Mouse (Mus musculus): Measurements from ENCODE around the gene Cryab. TPM values are rescaled to one million over a fixed set of nuclear protein-coding genes. Genes with fewer than 3 reads are reported as not detected.

Cryab gene
- 0.85 TPM in 1 of 4 replicates, not detected in the others for total RNA-seq (2023)

GRCm38 (mm10) chr9:50751323-50751722, at the start of gene Cryab:
Gene Cryab, plus strand, starts transcription at chr9:50751325.

GRCm38 (mm10) chr9:50738914-50739870, 11.9 kb upstream of the Cryab start, which contains the start of gene Dixdc1:
Gene Dixdc1, minus strand, starts transcription at chr9:50739517.

GRCm38 (mm10) chr9:50746214-50746677, 4.9 kb upstream of the Cryab start, which contains the start of gene 2310030G06Rik:
Gene 2310030G06Rik, minus strand, starts transcription at chr9:50746536.

GRCm38 (mm10) chr9:50752054-50752602, 1.0 kb downstream of the Cryab start, which contains the start of gene Hspb2:
Gene Hspb2, minus strand, starts transcription at chr9:50752354.

GRCm38 (mm10) chr9:50768107-50769002, 17.2 kb downstream of the Cryab start, which contains the start of gene Fdxacb1:
Gene Fdxacb1, plus strand, starts transcription at chr9:50768236.

GRCm38 (mm10) chr9:50774991-50775612, 24.0 kb downstream of the Cryab start, which contains the start of the genes Alg9 and 1110032A03Rik:
Gene Alg9, plus strand, starts transcription at chr9:50775019.
Gene 1110032A03Rik, minus strand, starts transcription at chr9:50775520.

Other genes starting within 250 kb of the Cryab start
- gene Pts, start 222.6 kb upstream of the Cryab start, total RNA-seq (2023) = 50.6 to 59.8 TPM (median 56.2 TPM) in 4 replicates
- 19.4 to 25.3 TPM (median 21.9 TPM) in 4 replicates for gene Il18, start 196.5 kb upstream of the Cryab start, total RNA-seq (2023)
- gene Bco2, start 196.1 kb upstream of the Cryab start, total RNA-seq (2023) = 2.8 to 4.0 TPM (median 3.4 TPM) in 4 replicates
- gene Tex12, start 190.0 kb upstream of the Cryab start, total RNA-seq (2023) = not detected in 4 replicates
- gene Sdhd, start 147.5 kb upstream of the Cryab start, total RNA-seq (2023) = 48.6 to 58.1 TPM (median 54.7 TPM) in 4 replicates
- 52.9 to 54.8 TPM (median 54.1 TPM) in 4 replicates for gene Timm8b, start 147.4 kb upstream of the Cryab start, total RNA-seq (2023)
- gene Pih1d2, start 134.0 kb upstream of the Cryab start, total RNA-seq (2023) = 0.49 to 1.3 TPM (median 0.75 TPM) in 4 replicates
- gene Nkapd1, start 133.9 kb upstream of the Cryab start, total RNA-seq (2023) = 26.2 to 33.0 TPM (median 28.9 TPM) in 4 replicates
- 17.2 to 28.0 TPM (median 25.0 TPM) in 4 replicates for gene Dlat, start 91.5 kb upstream of the Cryab start, total RNA-seq (2023)
- gene Dixdc1, start 11.8 kb upstream of the Cryab start, total RNA-seq (2023) = not detected in 4 replicates
- gene 2310030G06Rik, start 4.8 kb upstream of the Cryab start, total RNA-seq (2023) = not detected in 4 replicates
- gene Hspb2, start 1.0 kb downstream of the Cryab start, total RNA-seq (2023) = not detected in 4 replicates
- 17.6 to 21.2 TPM (median 19.4 TPM) in 4 replicates for gene Fdxacb1, start 16.9 kb downstream of the Cryab start, total RNA-seq (2023)
- 21.3 to 29.7 TPM (median 25.0 TPM) in 4 replicates for gene Alg9, start 23.7 kb downstream of the Cryab start, total RNA-seq (2023)
- gene 1110032A03Rik, start 24.2 kb downstream of the Cryab start, total RNA-seq (2023) = 24.8 to 31.6 TPM (median 29.4 TPM) in 4 replicates
- 42.9 to 47.9 TPM (median 46.1 TPM) in 4 replicates for gene Ppp2r1b, start 94.0 kb downstream of the Cryab start, total RNA-seq (2023)